Mouse (Mus musculus) common myeloid progenitor, adult 5-6 weeks (primary cell): ENCODE data around the gene Cldn34a. TPM values are rescaled to one million over a fixed set of nuclear protein-coding genes. Genes with fewer than 3 reads are reported as not detected.
"Not testable (repeated sequence)": the region's sequence is repeated elsewhere in the genome, so short reads cannot be mapped to it uniquely, and the experiment has no call there.

Source experiments
- ATAC-seq: replicated peaks from 2 replicates; pipeline ENCODE4 v1.8.0; 2016; ENCODE audit warnings: low read depth, mild to moderate bottlenecking, moderate TSS enrichment, inconsistent platforms; ENCODE audit not compliant: poor library complexity, severe bottlenecking
- total RNA-seq: library from RNA; stranded (forward); fragments of 200-1000, 187-1606 nt; gene quantifications from 2 replicates; pipeline ENCODE4 v1.2.3, GENCODE M21; 2017

Gene Cldn34a
- total RNA-seq: not detected in 2 replicates

- ATAC-seq: no peak
Observed at GRCm38 (mm10) chrX:152563034-152563433, at the start of gene Cldn34a. Gene Cldn34a (plus strand): TSS chrX:152563334.

- not testable (repeated sequence) for ATAC-seq
Observed at GRCm38 (mm10) chrX:152518611-152519010, 44.5 kb upstream of the Cldn34a start.

GRCm38 (mm10) chrX:152545736-152546135, 17.4 kb upstream of the Cldn34a start:
- peak; percentile 83 for ATAC-seq

GRCm38 (mm10) chrX:152548180-152548579, 15.0 kb upstream of the Cldn34a start:
- no peak for ATAC-seq

- ATAC-seq: no peak
Observed at GRCm38 (mm10) chrX:152557446-152557845, 5.7 kb upstream of the Cldn34a start.

Other genes with a start within 250 kb of the Cldn34a start
- 5.3 and 11.5 TPM in 2 replicates for gene Kantr, start 235.8 kb upstream of the Cldn34a start, total RNA-seq
- 17.0 and 19.6 TPM in 2 replicates for gene Tspyl2, start 220.9 kb upstream of the Cldn34a start, total RNA-seq
- gene Gpr173, start 194.6 kb upstream of the Cldn34a start, total RNA-seq: not detected in 2 replicates
- not detected in 2 replicates for gene Shroom2, start 206.1 kb downstream of the Cldn34a start, total RNA-seq
- gene Gpr143, start 218.6 kb downstream of the Cldn34a start, total RNA-seq: not detected in 2 replicates